Mouse (Mus musculus) embryonic fibroblast, embryonic 13.5 days (primary cell): ENCODE data around the gene Ceacam11.
"Not testable (repeated sequence)": the region's sequence is repeated elsewhere in the genome, so short reads cannot be mapped to it uniquely, and the experiment has no call there.

Experiments used
- CTCF ChIP-seq: IDR thresholded peaks from 2 replicates; pipeline ENCODE4 v1.5.1; 2011; ENCODE audit warnings: mild to moderate bottlenecking, control low read depth, low read length, moderate library complexity, borderline replicate concordance; ENCODE audit not compliant: insufficient read depth
- POLR2A ChIP-seq: IDR thresholded peaks from 2 replicates; pipeline ENCODE4 v1.6.1; 2011; ENCODE audit warnings: low read depth, mild to moderate bottlenecking, control low read depth, low read length, moderate library complexity

- TF ChIP-seq POLR2A, CTCF: not testable (repeated sequence)
Observed at GRCm38 (mm10) chr7:18001131-18001530, 29.2 kb downstream of the Ceacam11 start.
